Mouse (Mus musculus): ENCODE measurements around the gene Jmjd8. TPM values are rescaled to one million over a fixed set of nuclear protein-coding genes. Genes with fewer than 3 reads are reported as not detected.

Jmjd8 gene
- polyA plus RNA-seq, 2 experiments: 13.7 to 17.3 TPM

- Histone ChIP-seq H3K27ac (no peak overlapping the region), H3K4me1 (replicated peaks; ENCODE audit: control insufficient read depth in 2 of 2, insufficient read depth in 2 of 2, low read length in 1 of 2) (peaks cover 9 to 14% of the 10 kb centered on the region in 2 experiments)
Measured at GRCm38 (mm10) chr17:25834595-25835222, 6.0 kb downstream of the Jmjd8 start.

DNA sequence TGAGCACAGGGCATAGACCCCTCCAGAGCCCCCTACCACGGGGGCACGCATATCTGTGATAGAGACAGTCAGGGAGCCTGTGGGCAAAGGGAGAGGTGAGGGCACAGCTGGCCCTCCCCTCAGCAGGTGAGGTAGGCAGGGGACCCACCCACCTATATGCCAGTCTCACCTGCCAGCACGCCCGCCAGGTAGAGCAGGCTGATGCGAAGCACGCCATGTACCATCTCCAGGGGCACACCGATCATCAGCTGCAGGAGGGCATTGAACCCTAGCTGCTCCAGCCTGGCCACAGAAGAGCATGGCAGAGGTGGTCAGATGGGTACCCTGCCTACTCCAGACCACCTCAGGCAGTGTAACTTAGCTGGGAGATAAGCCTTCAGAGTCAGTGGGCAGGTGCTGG, 6.6 kb downstream of the Jmjd8 start:
- WGBS (ENCODE audit: insufficient replicate concordance): 86% methylated on average over 7 of the region's 7 CpGs
- ATAC-seq (ENCODE audit: insufficient read depth) (no peak), DNase-seq (ENCODE audit: low read depth in 3 of 3, low spot score in 3 of 3) (no peak)
- Histone ChIP-seq H3K27ac (no peak overlapping the region), H3K27me3 (ENCODE audit: control insufficient read depth, insufficient read depth, low read length) (no peaks in the 10 kb centered on the region), H3K9me3 (ENCODE audit: control insufficient read depth, low read length) (no peaks in the 10 kb centered on the region), H3K4me2 (ENCODE audit: low read depth) (no peak overlapping the region), H3K4me3 (ENCODE audit: insufficient read depth in 1 of 2, low read depth in 2 of 2, low read length in 2 of 2) (no peak overlapping the region), H3K36me3 (replicated peaks; ENCODE audit: control insufficient read depth, insufficient read depth, low read depth) (peaks cover 27% of the 10 kb centered on the region), H3K9ac (replicated peaks) (no peak overlapping the region), H3K4me1 (replicated peaks; ENCODE audit: control insufficient read depth in 2 of 2, insufficient read depth in 2 of 2, low read length in 1 of 2) (peaks cover 9 to 13% of the 10 kb centered on the region in 2 experiments)
- TF ChIP-seq CTCF (IDR thresholded peaks at IDR 0.05; ENCODE audit: low read depth): no peak
- TF ChIP-seq EP300 (IDR thresholded peaks at IDR 0.05; ENCODE audit: low read depth): no peak

More at GRCm38 (mm10) chr17:25834595-25835222, 6.0 kb downstream of the Jmjd8 start:
- ATAC-seq (ENCODE audit: insufficient read depth) (no peak), DNase-seq (ENCODE audit: low read depth in 3 of 3, low spot score in 3 of 3) (no peak)
- Histone ChIP-seq H3K9ac (replicated peaks) (no peak overlapping the region), H3K4me2 (ENCODE audit: low read depth) (peak overlapping the region; percentile 83), H3K36me3 (replicated peaks; ENCODE audit: control insufficient read depth, insufficient read depth, low read depth) (peaks cover 21% of the 10 kb centered on the region), H3K9me3 (ENCODE audit: control insufficient read depth, low read length) (no peaks in the 10 kb centered on the region), H3K4me3 (ENCODE audit: insufficient read depth in 1 of 2, low read depth in 2 of 2, low read length in 2 of 2) (peak overlapping the region in 1 of 2 experiments; percentile 70; a peak in 2 of 4 replicates), H3K27me3 (ENCODE audit: control insufficient read depth, insufficient read depth, low read length) (no peaks in the 10 kb centered on the region)
- no peak for TF ChIP-seq CTCF (IDR thresholded peaks at IDR 0.05; ENCODE audit: low read depth)
- TF ChIP-seq EP300 (IDR thresholded peaks at IDR 0.05; ENCODE audit: low read depth): no peak
- 78% methylated on average over 12 of the region's 12 CpGs for whole genome bisulfite sequencing (ENCODE audit: insufficient replicate concordance)

GRCm38 (mm10) chr17:25835816-25836215, 7.1 kb downstream of the Jmjd8 start:
- Histone ChIP-seq H3K9ac (replicated peaks) (no peak overlapping the region), H3K4me1 (replicated peaks; ENCODE audit: control insufficient read depth in 2 of 2, insufficient read depth in 2 of 2, low read length in 1 of 2) (peaks cover 9 to 13% of the 10 kb centered on the region in 2 experiments), H3K27me3 (ENCODE audit: control insufficient read depth, insufficient read depth, low read length) (no peaks in the 10 kb centered on the region), H3K36me3 (replicated peaks; ENCODE audit: control insufficient read depth, insufficient read depth, low read depth) (peaks cover 27% of the 10 kb centered on the region), H3K9me3 (ENCODE audit: control insufficient read depth, low read length) (no peaks in the 10 kb centered on the region), H3K4me2 (ENCODE audit: low read depth) (no peak overlapping the region), H3K27ac (no peak overlapping the region), H3K4me3 (ENCODE audit: insufficient read depth in 1 of 2, low read depth in 2 of 2, low read length in 2 of 2) (no peak overlapping the region)
- 81% methylated on average over 16 of the region's 16 CpGs for WGBS (ENCODE audit: insufficient replicate concordance)
- ATAC-seq (ENCODE audit: insufficient read depth) (no peak), DNase-seq (ENCODE audit: low read depth in 3 of 3, low spot score in 3 of 3) (no peak)
- no peak for TF ChIP-seq EP300 (IDR thresholded peaks at IDR 0.05; ENCODE audit: low read depth)
- TF ChIP-seq CTCF (IDR thresholded peaks at IDR 0.05; ENCODE audit: low read depth): no peak

GRCm38 (mm10) chr17:25836397-25837075, 7.9 kb downstream of the Jmjd8 start:
- H3K4me1 ChIP-seq (replicated peaks; ENCODE audit: control insufficient read depth in 2 of 2, insufficient read depth in 2 of 2, low read length in 1 of 2): peaks cover 7 to 9% of the 10 kb centered on the region in 2 experiments
- WGBS (ENCODE audit: insufficient replicate concordance): 26% methylated on average over 21 of the region's 23 CpGs
- peak overlapping the region in 1 of 2 experiments; percentile 23; a peak in 2 of 4 replicates for H3K4me3 ChIP-seq (ENCODE audit: insufficient read depth in 1 of 2, low read depth in 2 of 2, low read length in 2 of 2)

GRCm38 (mm10) chr17:25837076-25837410, 8.4 kb downstream of the Jmjd8 start, which contains the start of gene Rhbdl1:
Rhbdl1 (minus strand) TSS chr17:25837295.
- Histone ChIP-seq H3K4me1 (replicated peaks; ENCODE audit: control insufficient read depth in 2 of 2, insufficient read depth in 2 of 2, low read length in 1 of 2) (peaks cover 3 to 6% of the 10 kb centered on the region in 2 experiments; a peak in 1 of 4 replicates), H3K4me2 (ENCODE audit: low read depth) (peak within 1 kb of the TSS; percentile 53), H3K27ac (no peak within 1 kb of the TSS), H3K4me3 (ENCODE audit: insufficient read depth in 1 of 2, low read depth in 2 of 2, low read length in 2 of 2) (peak within 1 kb of the TSS in 1 of 2 experiments; percentile 23; a peak in 2 of 4 replicates), H3K36me3 (replicated peaks; ENCODE audit: control insufficient read depth, insufficient read depth, low read depth) (peaks cover 32% of the 10 kb centered on the region), H3K27me3 (ENCODE audit: control insufficient read depth, insufficient read depth, low read length) (no peaks in the 10 kb centered on the region), H3K9me3 (ENCODE audit: control insufficient read depth, low read length) (no peaks in the 10 kb centered on the region), H3K9ac (replicated peaks) (peak within 1 kb of the TSS; percentile 7; the same call in 1 of the 2 replicates)
- WGBS (ENCODE audit: insufficient replicate concordance): 10% methylated on average over 24 of the region's 29 CpGs
- TF ChIP-seq CTCF (IDR thresholded peaks at IDR 0.05; ENCODE audit: low read depth) (no peak), EP300 (IDR thresholded peaks at IDR 0.05; ENCODE audit: low read depth) (no peak)
- no peak for DNase-seq (ENCODE audit: low read depth in 3 of 3, low spot score in 3 of 3)
- ATAC-seq (ENCODE audit: insufficient read depth): no peak

More at GRCm38 (mm10) chr17:25836397-25837075, 7.9 kb downstream of the Jmjd8 start:
- peak overlapping the region; percentile 53 for H3K4me2 ChIP-seq (ENCODE audit: low read depth)
- H3K27me3 ChIP-seq (ENCODE audit: control insufficient read depth, insufficient read depth, low read length): no peaks in the 10 kb centered on the region
- no peak for DNase-seq (ENCODE audit: low read depth in 3 of 3, low spot score in 3 of 3)
- TF ChIP-seq CTCF (IDR thresholded peaks at IDR 0.05; ENCODE audit: low read depth) (no peak), EP300 (IDR thresholded peaks at IDR 0.05; ENCODE audit: low read depth) (no peak)
- peaks cover 29% of the 10 kb centered on the region for H3K36me3 ChIP-seq (replicated peaks; ENCODE audit: control insufficient read depth, insufficient read depth, low read depth)
- H3K9ac ChIP-seq (replicated peaks): peak overlapping the region; percentile 7; the same call in 1 of the 2 replicates
- H3K9me3 ChIP-seq (ENCODE audit: control insufficient read depth, low read length): no peaks in the 10 kb centered on the region
- H3K27ac ChIP-seq: no peak overlapping the region
- ATAC-seq (ENCODE audit: insufficient read depth): no peak

Data from liver, embryonic 14.5 days (tissue).